Mouse (Mus musculus) left cerebral cortex, adult 6 months (tissue): ENCODE measurements around the gene Scrn3. TPM values are rescaled to one million over a fixed set of nuclear protein-coding genes. Genes with fewer than 3 reads are reported as not detected.

ENCODE experiments used
- long read RNA-seq, 2 experiments: library from polyadenylated mRNA; unstranded; transcript quantifications; one replicate each; pipeline ENCODE4 v2.0.0; 2019 to 2020
- polyA plus RNA-seq: library from polyadenylated mRNA; unstranded; fragments of <200 nt; fragmentation: Nextera tagmentation; gene quantifications from 2 replicates; pipeline ENCODE4 v1.2.3, GENCODE M21; 2021

The Scrn3 gene
- 16.4 and 19.4 TPM in 2 replicates for polyA plus RNA-seq
- long read RNA-seq, experiment 1, transcript Scrn3-202 (4 exons, 1,897 nt) = minor isoform, 28 of 152 reads
- long read RNA-seq, experiment 1, transcript Scrn3-201 (8 exons, 3,309 nt) = major isoform, 94 of 152 reads
- long read RNA-seq, experiment 1, partial matches to known transcripts = 15 of 152 reads
- long read RNA-seq, experiment 1, other reads (novel, unspliced or antisense) = 15 of 152 reads
- long read RNA-seq, experiment 2, transcript Scrn3-201 (8 exons, 3,309 nt) = major isoform, 12 of 29 reads
- long read RNA-seq, experiment 2, partial matches to known transcripts = 4 of 29 reads
- long read RNA-seq, experiment 2, other reads (novel, unspliced or antisense) = 10 of 29 reads

GRCm38 (mm10) chr2:73312152-73313116 lies at the start of gene Scrn3, which contains the start of gene Cir1:
Gene Scrn3 (plus strand): TSS chr2:73312601.
Gene Cir1 (minus strand): TSS chr2:73312701.

GRCm38 (mm10) chr2:73271459-73272161 lies 40.8 kb upstream of the Scrn3 start, which contains the start of gene Sp9:
Gene Sp9 (plus strand): TSS chr2:73271925.

GRCm38 (mm10) chr2:73386356-73387046 lies 74.1 kb downstream of the Scrn3 start, which contains the start of gene Gpr155:
Gene Gpr155 (minus strand): TSS chr2:73386572.

Other genes starting within 250 kb of the Scrn3 start
- gene Ola1, start 93.7 kb upstream of the Scrn3 start, polyA plus RNA-seq = 169 and 205 TPM in 2 replicates
- gene Sp9, start 40.7 kb upstream of the Scrn3 start, polyA plus RNA-seq = 0.64 and 2.1 TPM in 2 replicates
- gene Cir1, start 100 bp downstream of the Scrn3 start, polyA plus RNA-seq = 29.8 and 32.7 TPM in 2 replicates
- 9.7 and 10.8 TPM in 2 replicates for gene Gpr155, start 74.0 kb downstream of the Scrn3 start, polyA plus RNA-seq
- 0.69 and 1.8 TPM in 2 replicates for gene Wipf1, start 217.1 kb downstream of the Scrn3 start, polyA plus RNA-seq